10 mouse cellular contexts compared by ENCODE assay signal in genomic region chr1:54492435-54492841, GRCm38 (mm10). TPM values are rescaled to one million over a fixed set of nuclear protein-coding genes. Genes with fewer than 3 reads are reported as not detected.
A peak's percentile ranks its signal among the peaks of the same experiment; 100 is the strongest.
DNase-seq lines count a peak whose midpoint lies in the region; ATAC-seq and TF ChIP-seq lines count a peak whose summit lies in the region.
"Had no signal": no experiment of that assay in that cellular context is flagged by ENCODE, and none has a peak within 500 bp of the region (broad histone marks: within the 10 kb centered on the region; RNA-seq: fewer than 3 reads in every experiment).

No protein-coding gene starts in this region.

- H3K36me3 ChIP-seq in lung, embryonic 14.5 days (ENCODE audit: insufficient read depth): no peaks in the 10 kb centered on the region; the same call in 1 of the 2 replicates
- H3K36me3 ChIP-seq: intestine, embryonic 15.5 days; liver, embryonic 15.5 days had no signal

- H3K27me3 ChIP-seq in lung, embryonic 14.5 days (ENCODE audit: insufficient read depth, low read length): no peaks in the 10 kb centered on the region
- H3K27me3 ChIP-seq: intestine, embryonic 15.5 days; liver, embryonic 15.5 days had no signal

- H3K4me2 ChIP-seq in lung, embryonic 14.5 days: no peak overlapping the region
- H3K4me2 ChIP-seq: intestine, embryonic 15.5 days; liver, embryonic 15.5 days had no signal

- H3K27ac ChIP-seq in lung, embryonic 14.5 days (ENCODE audit: low read depth): no peak overlapping the region
- H3K27ac ChIP-seq: intestine, embryonic 15.5 days; liver, embryonic 15.5 days had no signal

- DNase-seq in lung, embryonic 14.5 days: peak; percentile 23
- no peak for DNase-seq in lung, postnatal 10 days
- peak; percentile 44 for DNase-seq in NIH3T3 (ENCODE audit: low read depth)
- peak; percentile 84 for DNase-seq in thymus, postnatal 0 days (ENCODE audit: low spot score)
- DNase-seq in heart, adult 18-20 months: no peak

- TF ChIP-seq CTCF in lung, embryonic 14.5 days (IDR thresholded peaks at IDR 0.05; ENCODE audit: low read depth): no peak

- no peak overlapping the region for H3K4me3 ChIP-seq in lung, embryonic 14.5 days (ENCODE audit: low read depth, low read length)
- H3K4me3 ChIP-seq: intestine, embryonic 15.5 days; liver, embryonic 15.5 days; myocyte had no signal

- ATAC-seq in lung, embryonic 14.5 days (ENCODE audit: insufficient read depth): no peak
- peak; percentile 33 for ATAC-seq in granulocyte monocyte progenitor cell, adult 5-6 weeks (replicated peaks; ENCODE audit: poor library complexity, severe bottlenecking)
- no peak for ATAC-seq in megakaryocyte-erythroid progenitor cell, adult 5-6 weeks (replicated peaks; ENCODE audit: low FRiP score, low TSS enrichment, poor library complexity, severe bottlenecking)
- ATAC-seq: intestine, embryonic 15.5 days had no signal

- no peak overlapping the region for H3K9ac ChIP-seq in lung, embryonic 14.5 days
- H3K9ac ChIP-seq: intestine, embryonic 15.5 days; liver, embryonic 15.5 days had no signal

- no peaks in the 10 kb centered on the region for H3K9me3 ChIP-seq in lung, embryonic 14.5 days (ENCODE audit: low read depth, low read length)
- H3K9me3 ChIP-seq: intestine, embryonic 15.5 days; liver, embryonic 15.5 days had no signal

- WGBS in lung, embryonic 14.5 days: 69% methylated on average over 2 of the region's 2 CpGs

- no peaks in the 10 kb centered on the region for H3K4me1 ChIP-seq in lung, embryonic 14.5 days (ENCODE audit: insufficient read depth)
- H3K4me1 ChIP-seq: intestine, embryonic 15.5 days; liver, embryonic 15.5 days had no signal

RNA-seq across cellular contexts. Expression of gene Gtf3c3, which starts 53.7 kb away (rescaled TPM):
- polyA plus RNA-seq in lung, embryonic 14.5 days (2014; fragmentation: Nextera tagmentation; extraction: Ambion mirVana): 28.1 and 28.8 TPM in 2 replicates
- total RNA-seq in granulocyte monocyte progenitor cell, adult 5-6 weeks (2014; fragmentation: Nextera tagmentation): 11.5 and 17.6 TPM in 2 replicates
- total RNA-seq in granulocyte monocyte progenitor cell, adult 5-6 weeks (2017): 40.4 and 49.3 TPM in 2 replicates
- polyA plus RNA-seq in thymus, postnatal 0 days (2015; fragmentation: Nextera tagmentation; extraction: Ambion mirVana): 15.0 and 17.1 TPM in 2 replicates
- 17.7 and 19.2 TPM in 2 replicates for total RNA-seq in megakaryocyte-erythroid progenitor cell, adult 5-6 weeks (2014; fragmentation: Nextera tagmentation)
- 20.1 and 43.8 TPM in 2 replicates for total RNA-seq in megakaryocyte-erythroid progenitor cell, adult 5-6 weeks (2017)
- 10 to 100 TPM; 11.3 to 14.8 TPM for total RNA-seq in heart, adult 18-20 months (2021)

Comparison
In these comparisons a context has a peak if more than half of its experiments do, and no peak if none do; other contexts are left out.
1. DNase-seq: peak in lung, embryonic 14.5 days (single experiment), NIH3T3 (single experiment) and thymus, postnatal 0 days (single experiment); none in lung, postnatal 10 days (single experiment) and heart, adult 18-20 months (0 of 2).